Mouse (Mus musculus) gastrocnemius, postnatal 36 days (tissue): ENCODE measurements around the gene Rapgefl1. TPM values are rescaled to one million over a fixed set of nuclear protein-coding genes. Genes with fewer than 3 reads are reported as not detected.

ENCODE experiments used
- DNase-seq, 2 experiments: peaks; one replicate each; pipeline ENCODE4 v3.0.0; 2022
- intact Hi-C: fragments of 180-260 bp; cut with DNase I; formaldehyde crosslinking; loops from one replicate; pipeline ENCODE4 v1.15.1; 2025
- total RNA-seq, 2 experiments: library from RNA; stranded (reverse); gene quantifications; 2 replicates each; pipeline ENCODE4 v1.2.3; 2021

Gene Rapgefl1
- total RNA-seq, 2 experiments from 2014 or later: 0.12 to 0.15 TPM

GRCm38 (mm10) chr11:98850100-98851093 lies 13.8 kb downstream of the Rapgefl1 start:
- no peak for DNase-seq
- intact Hi-C loops: no loop called here

- DNase-seq: no peak
- intact Hi-C loops: no loop called here
Measured at GRCm38 (mm10) chr11:98854116-98854515, 17.5 kb downstream of the Rapgefl1 start.

GRCm38 (mm10) chr11:98854659-98855058 lies 18.1 kb downstream of the Rapgefl1 start:
- no peak for DNase-seq
- intact Hi-C loops: loop anchor here (5.0 kb wide), 1 partner anchor 118 kb away; no protein-coding TSS in a partner anchor

GRCm38 (mm10) chr11:98858759-98859731 lies 22.5 kb downstream of the Rapgefl1 start:
- DNase-seq: peak; percentile 75 to 87
- intact Hi-C loops: loop anchor here (1.0 to 5.0 kb wide), 2 partner anchors 50 to 113 kb away; no protein-coding TSS in a partner anchor

- intact Hi-C loops: no loop called here
Measured at GRCm38 (mm10) chr11:98863028-98863750, 26.6 kb downstream of the Rapgefl1 start, which contains the start of gene Wipf2. Gene Wipf2, plus strand, starts transcription at chr11:98863638.

GRCm38 (mm10) chr11:98863751-98864429 lies 27.3 kb downstream of the Rapgefl1 start:
- intact Hi-C loops: no loop called here
- peak in 1 of 2 experiments; percentile 31 for DNase-seq

More at GRCm38 (mm10) chr11:98863028-98863750, 26.6 kb downstream of the Rapgefl1 start, which contains the start of gene Wipf2:
- DNase-seq: peak; percentile 92 to 93

GRCm38 (mm10) chr11:98867293-98867692 lies 30.7 kb downstream of the Rapgefl1 start:
- no peak for DNase-seq
- intact Hi-C loops: no loop called here

GRCm38 (mm10) chr11:98869906-98870305 lies 33.3 kb downstream of the Rapgefl1 start:
- no peak for DNase-seq

GRCm38 (mm10) chr11:98870791-98871190 lies 34.2 kb downstream of the Rapgefl1 start:
- intact Hi-C loops: no loop called here
- DNase-seq: no peak

More at GRCm38 (mm10) chr11:98869906-98870305, 33.3 kb downstream of the Rapgefl1 start:
- intact Hi-C loops: no loop called here

- no peak for DNase-seq
- intact Hi-C loops: no loop called here
Measured at GRCm38 (mm10) chr11:98871416-98871815, 34.8 kb downstream of the Rapgefl1 start.

- peak in 1 of 2 experiments; percentile 29 for DNase-seq
- intact Hi-C loops: no loop called here
Measured at GRCm38 (mm10) chr11:98872040-98872439, 35.5 kb downstream of the Rapgefl1 start.

GRCm38 (mm10) chr11:98873900-98874299 lies 37.3 kb downstream of the Rapgefl1 start:
- intact Hi-C loops: no loop called here
- no peak for DNase-seq

- intact Hi-C loops: no loop called here
- no peak for DNase-seq
Measured at GRCm38 (mm10) chr11:98877001-98877400, 40.4 kb downstream of the Rapgefl1 start.

GRCm38 (mm10) chr11:98887703-98888102 lies 51.1 kb downstream of the Rapgefl1 start:
- no peak for DNase-seq
- intact Hi-C loops: no loop called here

GRCm38 (mm10) chr11:98889077-98889476 lies 52.5 kb downstream of the Rapgefl1 start:
- intact Hi-C loops: no loop called here
- DNase-seq: no peak

- intact Hi-C loops: no loop called here
- DNase-seq: no peak
Measured at GRCm38 (mm10) chr11:98889977-98890376, 53.4 kb downstream of the Rapgefl1 start.

- intact Hi-C loops: no loop called here
- no peak for DNase-seq
Measured at GRCm38 (mm10) chr11:98892426-98892825, 55.8 kb downstream of the Rapgefl1 start.

GRCm38 (mm10) chr11:98900529-98901125 lies 64.0 kb downstream of the Rapgefl1 start:
- DNase-seq: no peak
- intact Hi-C loops: no loop called here
